Mouse (Mus musculus) CH12.LX (cell line): ENCODE data around the gene Cyb5b. TPM values are rescaled to one million over a fixed set of nuclear protein-coding genes. Genes with fewer than 3 reads are reported as not detected.
A peak's percentile ranks its signal among the peaks of the same experiment; 100 is the strongest.

Experiments used
- DNase-seq: peaks from one replicate; pipeline ENCODE4 v3.0.0-alpha.2; 2013; ENCODE audit errors: extremely low read depth
- H3K27ac ChIP-seq: 2 replicates; pipeline ENCODE4 v1.5.1; 2012; ENCODE audit warnings: low read depth, mild to moderate bottlenecking, control low read depth, moderate library complexity; ENCODE audit not compliant: insufficient read depth
- H3K27me3 ChIP-seq: replicated peaks from 2 replicates; pipeline ENCODE3; 2012; ENCODE audit warnings: inconsistent platforms
- H3K36me3 ChIP-seq, 2 experiments: replicated peaks in 1 of 2; 2 replicates each; pipeline versions ENCODE3 to v1.6.1; 2012; ENCODE audit warnings: inconsistent platforms in 1 of 2, low read length in 1 of 2, mild to moderate bottlenecking in 1 of 2, mixed read lengths in 1 of 2, moderate library complexity in 1 of 2; ENCODE audit not compliant: control insufficient read depth in 1 of 2, insufficient read depth in 1 of 2
- H3K4me1 ChIP-seq, 2 experiments: 2 replicates each; pipeline ENCODE4 v1.6.1; 2012; ENCODE audit warnings: inconsistent platforms in 1 of 2, moderate library complexity in 1 of 2; ENCODE audit not compliant: insufficient read depth in 2 of 2, control insufficient read depth in 1 of 2
- H3K4me2 ChIP-seq: 2 replicates; pipeline ENCODE4 v1.6.1; 2012; ENCODE audit warnings: low read depth, mild to moderate bottlenecking, control low read depth; ENCODE audit not compliant: poor library complexity, insufficient read depth, severe bottlenecking
- H3K4me3 ChIP-seq, 3 experiments: fragments of 150-350 bp in 1 of 3; sonication (generic) in 1 of 3; replicated peaks in 1 of 3; 2 replicates each; pipeline versions ENCODE3 to v1.5.1; 2011 to 2012; ENCODE audit warnings: low read depth in 2 of 3, low read length in 2 of 3, mild to moderate bottlenecking in 2 of 3, moderate library complexity in 2 of 3, control low read depth in 1 of 3, improper control_type of control experiment in 1 of 3, inconsistent platforms in 1 of 3, mixed read lengths in 1 of 3; ENCODE audit not compliant: poor library complexity in 1 of 3
- H3K79me2 ChIP-seq: replicated peaks from 2 replicates; pipeline ENCODE4 v1.6.1; 2012; ENCODE audit warnings: mild to moderate bottlenecking, moderate library complexity; ENCODE audit not compliant: control insufficient read depth, poor library complexity, insufficient read depth, severe bottlenecking; ENCODE audit errors: extremely low read depth
- H3K9ac ChIP-seq: 2 replicates; pipeline ENCODE4 v1.6.1; 2012; ENCODE audit warnings: low read depth, mild to moderate bottlenecking, control low read depth, moderate library complexity; ENCODE audit not compliant: insufficient read depth
- H3K9me3 ChIP-seq: replicated peaks from 2 replicates; pipeline ENCODE3; 2012; ENCODE audit warnings: low read length, inconsistent platforms, mixed read lengths
- BHLHE40 ChIP-seq: IDR thresholded peaks from 2 replicates; pipeline ENCODE4 v1.6.1; 2011; ENCODE audit warnings: mild to moderate bottlenecking, low read depth, low read length, improper control_type of control experiment
- CHD2 ChIP-seq: IDR thresholded peaks from 2 replicates; pipeline ENCODE4 v1.6.1; 2011; ENCODE audit warnings: low read length, improper control_type of control experiment
- CTCF ChIP-seq, 2 experiments: IDR thresholded peaks in 1 of 2; conservative IDR thresholded peaks in 1 of 2; 2 replicates each; pipeline ENCODE4 v1.5.1; 2011 to 2012; ENCODE audit warnings: low read depth in 2 of 2, low read length in 2 of 2, improper control_type of control experiment in 1 of 2, inconsistent platforms in 1 of 2, mild to moderate bottlenecking in 1 of 2, moderate library complexity in 1 of 2
- ELF1 ChIP-seq: IDR thresholded peaks from 2 replicates; pipeline ENCODE4 v1.6.1; 2014; ENCODE audit warnings: low read depth, mild to moderate bottlenecking, inconsistent platforms, low read length, improper control_type of control experiment
- EP300 ChIP-seq: IDR thresholded peaks from 2 replicates; pipeline ENCODE4 v1.6.1; 2011; ENCODE audit warnings: low read length, improper control_type of control experiment
- ETS1 ChIP-seq: conservative IDR thresholded peaks from 2 replicates; pipeline ENCODE4 v1.6.1; 2012; ENCODE audit warnings: low read depth, mild to moderate bottlenecking, inconsistent platforms, low read length, improper control_type of control experiment, moderate library complexity
- GABPA ChIP-seq: IDR thresholded peaks from 2 replicates; pipeline ENCODE4 v1.6.1; 2012; ENCODE audit warnings: low read depth, low read length, improper control_type of control experiment, inconsistent platforms; ENCODE audit not compliant: insufficient replicate concordance
- HCFC1 ChIP-seq: IDR thresholded peaks from 2 replicates; pipeline ENCODE4 v1.6.1; 2012; ENCODE audit warnings: low read depth, mild to moderate bottlenecking, inconsistent platforms, low read length, improper control_type of control experiment
- JUN ChIP-seq: IDR thresholded peaks from 2 replicates; pipeline ENCODE4 v1.6.1; 2011; ENCODE audit warnings: low read depth, mild to moderate bottlenecking, low read length, improper control_type of control experiment, moderate library complexity; ENCODE audit not compliant: insufficient read depth
- JUND ChIP-seq: conservative IDR thresholded peaks from 2 replicates; pipeline ENCODE4 v1.6.1; 2011; ENCODE audit warnings: low read depth, low read length, improper control_type of control experiment
- MAFK ChIP-seq: IDR thresholded peaks from 2 replicates; pipeline ENCODE4 v1.6.1; 2011; ENCODE audit warnings: low read length, improper control_type of control experiment; ENCODE audit not compliant: insufficient replicate concordance
- MAZ ChIP-seq: IDR thresholded peaks from 2 replicates; pipeline ENCODE4 v1.6.1; 2012; ENCODE audit warnings: low read depth, mild to moderate bottlenecking, inconsistent platforms, low read length, improper control_type of control experiment, moderate library complexity
- MEF2A ChIP-seq: IDR thresholded peaks from 2 replicates; pipeline ENCODE4 v1.6.1; 2014; ENCODE audit warnings: low read depth, mild to moderate bottlenecking, inconsistent platforms, low read length, improper control_type of control experiment, borderline replicate concordance
- POLR2A ChIP-seq: IDR thresholded peaks from 2 replicates; pipeline ENCODE4 v1.6.1; 2011; ENCODE audit warnings: low read depth, mild to moderate bottlenecking, improper control_type of control experiment, low read length
- RAD21 ChIP-seq: IDR thresholded peaks from 2 replicates; pipeline ENCODE4 v1.6.1; 2011; ENCODE audit warnings: low read depth, mild to moderate bottlenecking, low read length, improper control_type of control experiment, moderate library complexity
- SMC3 ChIP-seq: IDR thresholded peaks from 2 replicates; pipeline ENCODE4 v1.6.1; 2011; ENCODE audit warnings: low read depth, low read length, improper control_type of control experiment
- UBTF ChIP-seq: IDR thresholded peaks from 2 replicates; pipeline ENCODE4 v1.6.1; 2012; ENCODE audit warnings: low read depth, mild to moderate bottlenecking, inconsistent platforms, low read length, improper control_type of control experiment, moderate library complexity
- ZKSCAN1 ChIP-seq: IDR thresholded peaks from 2 replicates; pipeline ENCODE4 v1.6.1; 2012; ENCODE audit warnings: low read depth, inconsistent platforms, low read length, improper control_type of control experiment, borderline replicate concordance
- ZMIZ1 ChIP-seq: IDR thresholded peaks from 2 replicates; pipeline ENCODE4 v1.6.1; 2012; ENCODE audit warnings: low read depth, mild to moderate bottlenecking, inconsistent platforms, low read length, improper control_type of control experiment
- dilution Hi-C: fragments of 300-500 bp; cut with MboI; formaldehyde crosslinking; loops from 2 replicates; pipeline ENCODE4 v1.14.3; 2020; ENCODE audit warnings: low sequenced_read_pairs; ENCODE audit not compliant: extremely low pct_unique_long_range_greater_than_20kb, extremely low pct_ligation_motif_present
- in situ Hi-C: fragments of 300-500 bp; cut with MboI; formaldehyde crosslinking; loops from 3 replicates; pipeline ENCODE4 v1.14.3; 2019; ENCODE audit warnings: low sequenced_read_pairs, low pct_ligation_motif_present, low pct_unique_long_range_greater_than_20kb, mixed read lengths
- polyA plus RNA-seq: library from polyadenylated mRNA; unstranded; fragments of >175 nt; gene quantifications from 2 replicates; pipeline ENCODE4 v1.2.1, GENCODE M21; 2012; ENCODE audit warnings: low read depth; ENCODE audit not compliant: insufficient read length
- total RNA-seq, 2 experiments: library from RNA; depleted of rRNA; stranded (reverse); fragments of 300-350 nt in 1 of 2; fragments of >200 nt in 1 of 2; gene quantifications; 2 replicates each; pipeline ENCODE4 v1.2.3; 2012 to 2014

The Cyb5b gene
- total and polyA plus RNA-seq, 3 experiments, result 74.0 to 156 (median 108) TPM

DNA sequence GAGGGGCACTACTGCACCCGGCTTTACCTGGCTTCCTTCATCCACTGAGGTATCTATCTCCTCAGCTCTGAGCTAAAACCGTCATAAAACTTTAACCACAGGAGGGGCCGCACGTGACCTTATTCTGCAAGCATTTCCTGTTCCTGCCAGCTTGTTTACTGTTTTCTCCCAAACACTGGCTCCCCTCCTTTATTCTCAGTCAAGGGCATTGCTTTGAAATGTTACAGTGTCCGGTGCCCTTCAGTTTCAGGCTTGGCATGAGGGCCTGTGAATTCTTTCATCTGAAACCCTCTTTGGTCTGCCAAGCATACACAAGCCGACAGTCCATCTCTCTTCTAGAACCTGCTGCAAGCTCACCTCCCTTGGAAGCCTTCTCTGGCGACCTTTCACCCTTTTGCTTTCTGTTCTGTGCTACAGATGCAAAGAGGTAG is 31.6 kb upstream of the Cyb5b start:
- Histone ChIP-seq H3K9me3 (no peaks in the 10 kb centered on the region), H3K4me2 (no peak overlapping the region), H3K27me3 (no peaks in the 10 kb centered on the region), H3K27ac (no peak overlapping the region), H3K79me2 (no peaks in the 10 kb centered on the region), H3K9ac (no peak overlapping the region), H3K4me1 (peaks cover 0 to 2% of the 10 kb centered on the region in 2 experiments; a peak in 1 of 4 replicates), H3K4me3 (no peak overlapping the region), H3K36me3 (no peaks in the 10 kb centered on the region)
- in situ Hi-C loops (loop anchor here (25.0 kb wide), 1 partner anchor 443 kb away; no protein-coding TSS in a partner anchor), dilution Hi-C loops (no loop called here)
- 0 out of 2 replicates have a peak, but pooled peaks have one; percentile 20 for TF ChIP-seq BHLHE40
- no peak for TF ChIP-seq EP300
- TF ChIP-seq CHD2, result no peak
- no peak for DNase-seq

DNA sequence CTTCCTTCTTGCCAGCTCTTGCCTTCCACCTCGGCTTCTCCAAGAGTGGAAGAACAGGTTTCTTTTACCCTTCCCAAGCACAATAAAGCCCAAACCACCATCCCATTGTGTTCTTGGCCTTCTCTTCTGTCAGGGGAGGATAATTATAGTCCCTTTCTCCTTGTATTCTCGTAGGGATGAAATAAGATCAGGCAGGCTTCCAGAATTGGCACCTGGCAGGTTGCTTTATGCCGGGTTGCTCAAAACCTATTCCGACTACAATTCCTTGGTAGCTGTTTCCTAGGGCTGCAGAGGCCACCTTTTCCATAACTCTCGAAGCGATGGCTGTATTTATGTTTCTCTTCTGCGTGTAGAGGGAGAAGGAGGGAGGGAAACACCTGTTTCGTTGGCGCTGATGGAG is 31.0 kb upstream of the Cyb5b start:
- Histone ChIP-seq H3K4me1 (peaks cover 0 to 2% of the 10 kb centered on the region in 2 experiments; a peak in 1 of 4 replicates), H3K27ac (no peak overlapping the region), H3K36me3 (no peaks in the 10 kb centered on the region), H3K4me2 (no peak overlapping the region), H3K9me3 (no peaks in the 10 kb centered on the region), H3K9ac (no peak overlapping the region), H3K4me3 (no peak overlapping the region), H3K79me2 (no peaks in the 10 kb centered on the region), H3K27me3 (no peaks in the 10 kb centered on the region)
- in situ Hi-C loops, result loop anchor here (25.0 kb wide), 1 partner anchor 443 kb away; no protein-coding TSS in a partner anchor
- no peak for DNase-seq
- dilution Hi-C loops, result no loop called here
- no peak for TF ChIP-seq ETS1

GRCm38 (mm10) chr8:107120806-107121205 is 29.6 kb upstream of the Cyb5b start:
- H3K27ac ChIP-seq, result no peak overlapping the region
- no peaks in the 10 kb centered on the region for H3K36me3 ChIP-seq
- H3K4me1 ChIP-seq, result peaks cover 0 to 3% of the 10 kb centered on the region in 2 experiments; a peak in 2 of 4 replicates
- no peaks in the 10 kb centered on the region for H3K27me3 ChIP-seq
- dilution Hi-C loops, result no loop called here
- no peak for DNase-seq
- no peaks in the 10 kb centered on the region for H3K9me3 ChIP-seq
- in situ Hi-C loops, result loop anchor here (25.0 kb wide), 1 partner anchor 441 kb away; no protein-coding TSS in a partner anchor
- no peak overlapping the region for H3K4me2 ChIP-seq
- no peaks in the 10 kb centered on the region for H3K79me2 ChIP-seq
- H3K4me3 ChIP-seq, result no peak overlapping the region
- no peak overlapping the region for H3K9ac ChIP-seq
- TF ChIP-seq MAZ, result no peak
- TF ChIP-seq UBTF, result no peak
- TF ChIP-seq GABPA, result no peak
- no peak for TF ChIP-seq HCFC1
- peak in 1 of 2 experiments; percentile 56; a peak in 2 of 4 replicates for TF ChIP-seq CTCF (conservative IDR thresholded peaks at IDR 0.05 in 1 of 2, IDR thresholded peaks at IDR 0.05 in 1 of 2; ENCODE audit: low read depth in 2 of 2, low read length in 2 of 2)
- TF ChIP-seq POLR2A, result no peak
- TF ChIP-seq RAD21, result peak; percentile 46
- no peak for TF ChIP-seq JUN
- TF ChIP-seq ZKSCAN1, result no peak
- no peak for TF ChIP-seq ELF1
- no peak for TF ChIP-seq MEF2A
- no peak for TF ChIP-seq JUND
- no peak for TF ChIP-seq ZMIZ1
- no peak for TF ChIP-seq CHD2
- no peak for TF ChIP-seq MAFK
- TF ChIP-seq SMC3, result peak; percentile 46
- TF ChIP-seq, all 38 proteins: peak for 3
